ENCODE assay signal across 10 mouse cellular contexts in genomic region chr5:122754477-122754876, GRCm38 (mm10).
"Had no signal": no experiment of that assay in that cellular context is flagged by ENCODE, and none has a peak within 500 bp of the region (broad histone marks: within the 10 kb centered on the region; RNA-seq: fewer than 3 reads in every experiment).

No protein-coding gene starts in this region.

- H3K9me3 ChIP-seq: midbrain, embryonic 12.5 days had no signal

- ATAC-seq: hindbrain, embryonic 16.5 days; inflammation-experienced regulatory T-cells, adult 6 months; intestine, postnatal 0 days; midbrain, embryonic 16.5 days had no signal

- H3K9ac ChIP-seq: midbrain, embryonic 12.5 days had no signal

- DNase-seq: kidney, postnatal 14 days; left cerebral cortex, postnatal 4 days; right cerebral cortex, postnatal 14 days; thymus, postnatal 4 days had no signal

- H3K4me3 ChIP-seq: midbrain, embryonic 12.5 days had no signal

- H3K4me2 ChIP-seq: midbrain, embryonic 12.5 days had no signal

- H3K27ac ChIP-seq: macrophage; midbrain, embryonic 12.5 days had no signal

- H3K27me3 ChIP-seq: midbrain, embryonic 12.5 days had no signal

- H3K4me1 ChIP-seq: midbrain, embryonic 12.5 days had no signal
